Mouse (Mus musculus) thymus, adult 2 months (tissue): ENCODE measurements around the gene Abca2.

Source experiments
- CTCF ChIP-seq: fragments of 200-500 bp; IDR thresholded peaks from 2 replicates; pipeline ENCODE4 v1.5.1; 2012; ENCODE audit warnings: mild to moderate bottlenecking, control low read depth, low read length, moderate library complexity, borderline replicate concordance; ENCODE audit not compliant: control insufficient read depth, poor library complexity, insufficient read depth; ENCODE audit errors: extremely low read depth
- POLR2A ChIP-seq: fragments of 200-500 bp; IDR thresholded peaks from 2 replicates; pipeline ENCODE4 v1.6.1; 2012; ENCODE audit warnings: mild to moderate bottlenecking, low read length, control low read depth, moderate library complexity; ENCODE audit not compliant: control insufficient read depth, poor library complexity, insufficient read depth; ENCODE audit errors: extremely low read depth

DNA sequence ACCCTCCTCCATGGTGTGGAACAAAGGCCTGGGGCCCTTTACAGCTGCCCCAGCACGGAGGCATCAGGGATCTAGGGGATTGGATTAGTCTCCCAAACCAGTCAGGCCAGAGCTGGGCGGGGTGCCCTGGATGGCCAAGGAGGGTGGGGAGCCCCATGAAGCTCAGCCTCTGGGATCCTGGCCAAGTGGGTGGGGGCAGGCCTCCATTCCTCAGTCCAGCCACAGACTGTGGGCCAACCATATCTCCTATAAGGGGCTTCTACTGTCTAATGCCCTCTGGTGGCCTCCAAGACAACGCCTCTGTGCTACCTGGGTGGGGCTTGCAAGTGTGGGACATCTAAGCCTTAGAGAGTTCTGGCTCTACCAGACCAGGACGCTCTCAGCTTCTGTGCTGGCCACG is 30.4 kb downstream of the Abca2 start:
- no peak for TF ChIP-seq CTCF
- TF ChIP-seq POLR2A = no peak
